Mouse (Mus musculus) intestine, postnatal 0 days (tissue): ENCODE data around the gene Eftud2. TPM values are rescaled to one million over a fixed set of nuclear protein-coding genes. Genes with fewer than 3 reads are reported as not detected.

Experiments used
- ATAC-seq: fragments of 200-750 bp; cut with Nextera tagmentation; 2 replicates; pipeline ENCODE4 v1.8.0; 2017; ENCODE audit warnings: mild to moderate bottlenecking, moderate TSS enrichment, moderate library complexity
- H3K27ac ChIP-seq: fragments of 300-500 bp; sonication (generic); 2 replicates; pipeline ENCODE4 v1.5.1; 2014; ENCODE audit warnings: mild to moderate bottlenecking, low read depth, low read length, moderate library complexity
- H3K27me3 ChIP-seq: fragments of 300-500 bp; sonication (generic); replicated peaks from 2 replicates; pipeline ENCODE4 v1.6.1; 2014; ENCODE audit warnings: low read length, mixed read lengths; ENCODE audit not compliant: control insufficient read depth, insufficient read depth
- H3K36me3 ChIP-seq: fragments of 300-500 bp; sonication (generic); 2 replicates; pipeline ENCODE4 v1.6.1; 2014; ENCODE audit warnings: mild to moderate bottlenecking, moderate library complexity; ENCODE audit not compliant: control insufficient read depth, insufficient read depth
- H3K4me1 ChIP-seq: fragments of 300-500 bp; sonication (generic); replicated peaks from 2 replicates; pipeline ENCODE4 v1.6.1; 2014; ENCODE audit warnings: antibody characterized with exemption, low read length, mixed read lengths; ENCODE audit not compliant: control insufficient read depth, insufficient read depth
- H3K4me2 ChIP-seq: fragments of 300-500 bp; sonication (generic); replicated peaks from 2 replicates; pipeline ENCODE4 v1.6.1; 2014; ENCODE audit warnings: low read depth, mild to moderate bottlenecking, moderate library complexity
- H3K4me3 ChIP-seq: fragments of 300-500 bp; sonication (generic); 2 replicates; pipeline ENCODE4 v1.5.1; 2014; ENCODE audit warnings: low read depth, low read length
- H3K9ac ChIP-seq: fragments of 300-500 bp; sonication (generic); 2 replicates; pipeline ENCODE4 v1.6.1; 2014; ENCODE audit warnings: mild to moderate bottlenecking, low read depth, low read length
- H3K9me3 ChIP-seq: fragments of 300-500 bp; sonication (generic); 2 replicates; pipeline ENCODE4 v1.6.1; 2016; ENCODE audit warnings: mixed run types; ENCODE audit not compliant: control insufficient read depth
- CTCF ChIP-seq: sonication (generic); IDR thresholded peaks from 2 replicates; pipeline ENCODE4 v1.5.1; 2016; ENCODE audit warnings: low read depth, mild to moderate bottlenecking, control low read depth, antibody characterized with exemption, moderate library complexity
- WGBS: fragments of 180-500 bp; shearing (Covaris S2); extraction: QIAGEN DNeasy Blood & Tissue Kit; methylation state at CpG from one replicate; pipeline ENCODE4 v1.1.7; 2014; 5-methylcytosine and 5-hydroxymethylcytosine counted together
- polyA plus RNA-seq: library from polyadenylated mRNA; unstranded; fragments of >200 nt; fragmentation: Nextera tagmentation; extraction: Ambion mirVana; gene quantifications from 2 replicates; pipeline ENCODE4 v1.2.1, GENCODE M21; 2015

The Eftud2 gene
- 50.9 and 56.0 TPM in 2 replicates for polyA plus RNA-seq

DNA sequence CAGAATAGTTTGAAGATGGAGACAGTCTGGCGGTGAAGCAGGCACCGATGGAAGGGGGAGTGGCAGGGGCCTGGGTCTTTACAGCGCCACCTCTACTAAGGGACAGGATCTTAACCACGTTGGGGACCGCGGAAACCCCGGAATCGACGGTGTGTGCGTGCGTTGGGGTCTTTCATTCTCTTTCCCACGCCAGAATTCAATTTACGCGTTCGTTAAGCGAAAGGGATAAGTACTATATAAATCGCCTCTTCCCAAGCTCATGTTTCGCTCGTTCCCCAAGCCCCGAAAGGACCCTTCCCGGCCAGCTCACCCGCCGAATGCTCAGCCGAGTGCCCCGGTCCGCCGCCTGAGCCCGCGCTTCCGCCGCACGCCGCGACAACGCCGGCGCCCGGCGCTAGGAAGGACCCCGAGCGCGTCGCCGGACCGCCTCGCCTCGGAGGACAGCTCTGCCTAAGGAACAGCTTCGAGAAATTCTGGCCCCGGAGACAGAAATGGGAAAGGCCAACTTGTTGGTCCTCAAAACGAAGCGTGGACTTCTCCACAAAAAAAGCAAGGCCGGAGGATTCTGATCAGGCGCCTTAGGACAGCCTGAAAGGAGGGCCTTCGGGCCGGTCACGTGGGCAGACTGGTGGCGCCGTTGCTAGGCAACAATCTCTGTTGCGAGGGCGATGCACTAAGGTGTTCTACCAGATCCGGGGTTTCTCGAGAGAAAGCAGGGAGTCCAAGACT, at the start of gene Eftud2, which contains the start of gene Ccdc103:
Eftud2 (minus strand) TSS at position 401 of the 729 bp plus-strand sequence.
Ccdc103 (plus strand) TSS at position 620 of the 729 bp plus-strand sequence.
- ATAC-seq, result peak; percentile 90

DNA sequence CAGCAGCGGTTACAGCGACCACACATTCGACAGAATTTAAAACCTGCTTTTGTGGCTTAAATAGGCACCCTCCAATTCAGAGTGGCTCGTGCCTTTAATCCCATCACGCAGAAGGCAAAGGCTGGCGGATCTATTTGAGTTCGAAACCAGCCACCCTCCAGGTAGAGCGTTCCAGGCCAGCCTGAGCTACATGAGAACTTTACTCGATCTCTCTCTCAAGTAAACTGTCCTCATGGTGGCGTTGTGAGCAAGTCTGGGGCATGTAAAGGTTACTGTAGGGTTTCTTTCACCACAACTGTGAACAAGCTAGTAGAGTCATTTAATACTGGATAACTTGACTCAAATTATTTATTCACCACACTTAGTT, 44.5 kb upstream of the Eftud2 start:
- Histone ChIP-seq H3K9ac (peak overlapping the region; percentile 50; the same call in 1 of the 2 replicates), H3K36me3 (no peaks in the 10 kb centered on the region)

More for the DNA sequence above, at the start of gene Eftud2, which contains the start of gene Ccdc103:
- no peak for TF ChIP-seq CTCF
- no peaks in the 10 kb centered on the region for H3K4me1 ChIP-seq
- under 1% methylated on average over 62 of the region's 62 CpGs for WGBS
- no peaks in the 10 kb centered on the region for H3K27me3 ChIP-seq
- H3K4me2 ChIP-seq, result peak within 1 kb of the TSS; percentile 86
- no peaks in the 10 kb centered on the region for H3K9me3 ChIP-seq
- peak within 1 kb of the TSS; percentile 70 for H3K9ac ChIP-seq
- H3K36me3 ChIP-seq, result peaks cover 16% of the 10 kb centered on the region
- H3K4me3 ChIP-seq, result peak within 1 kb of the TSS; percentile 70
- peak within 1 kb of the TSS; percentile 55 for H3K27ac ChIP-seq

GRCm38 (mm10) chr11:102924557-102925350, 44.0 kb upstream of the Eftud2 start, which contains the start of gene Kif18b:
TSS of gene Kif18b (minus strand) at chr11:102925124.
- no peaks in the 10 kb centered on the region for H3K27me3 ChIP-seq
- H3K9me3 ChIP-seq, result no peaks in the 10 kb centered on the region
- H3K4me3 ChIP-seq, result peak within 1 kb of the TSS; percentile 79
- peak within 1 kb of the TSS; percentile 65; the same call in 1 of the 2 replicates for H3K27ac ChIP-seq
- peak within 1 kb of the TSS; percentile 50 for H3K9ac ChIP-seq
- peak within 1 kb of the TSS; percentile 86 for H3K4me2 ChIP-seq
- ATAC-seq, result peak; percentile 89
- no peaks in the 10 kb centered on the region for H3K4me1 ChIP-seq
- no peak for TF ChIP-seq CTCF
- under 1% methylated on average over 62 of the region's 62 CpGs for WGBS
- no peaks in the 10 kb centered on the region for H3K36me3 ChIP-seq

More for the DNA sequence above, 44.5 kb upstream of the Eftud2 start:
- no peaks in the 10 kb centered on the region for H3K27me3 ChIP-seq
- no peaks in the 10 kb centered on the region for H3K4me1 ChIP-seq
- peak overlapping the region; percentile 65; the same call in 1 of the 2 replicates for H3K27ac ChIP-seq
- no peaks in the 10 kb centered on the region for H3K9me3 ChIP-seq
- H3K4me3 ChIP-seq, result peak overlapping the region; percentile 79
- ATAC-seq, result peak; percentile 59
- peak; percentile 63 for TF ChIP-seq CTCF
- 2% methylated on average over 10 of the region's 10 CpGs for WGBS
- peak overlapping the region; percentile 86 for H3K4me2 ChIP-seq

DNA sequence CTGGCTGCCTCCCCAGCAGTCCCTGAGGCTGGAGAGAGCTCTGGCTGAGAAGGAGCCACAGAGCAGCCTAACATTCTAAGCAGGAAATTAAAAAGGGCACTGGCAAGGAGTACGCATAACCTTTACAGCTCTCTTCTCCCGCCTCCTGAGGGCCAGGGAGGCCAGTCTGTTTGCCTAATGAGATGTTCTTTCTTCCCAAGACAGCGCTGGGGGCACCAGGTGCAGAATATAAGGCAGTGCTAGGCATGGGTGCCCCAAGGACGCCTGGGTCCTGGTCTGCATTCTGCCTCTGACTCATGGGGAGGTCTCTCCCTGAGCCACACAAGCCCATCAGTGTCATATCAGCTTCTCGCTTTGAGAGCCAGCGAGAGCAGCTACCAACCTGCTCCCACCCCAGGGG, 40.7 kb upstream of the Eftud2 start:
- no peak for ATAC-seq
- Histone ChIP-seq H3K36me3 (0 out of 2 replicates have a peak, but pooled peaks cover 2% of the 10 kb centered on the region), H3K4me3 (no peak overlapping the region), H3K27me3 (no peaks in the 10 kb centered on the region), H3K4me2 (no peak overlapping the region), H3K27ac (no peak overlapping the region), H3K9me3 (no peaks in the 10 kb centered on the region), H3K4me1 (no peaks in the 10 kb centered on the region), H3K9ac (no peak overlapping the region)
- WGBS, result 73% methylated on average over 6 of the region's 6 CpGs
- TF ChIP-seq CTCF, result no peak

DNA sequence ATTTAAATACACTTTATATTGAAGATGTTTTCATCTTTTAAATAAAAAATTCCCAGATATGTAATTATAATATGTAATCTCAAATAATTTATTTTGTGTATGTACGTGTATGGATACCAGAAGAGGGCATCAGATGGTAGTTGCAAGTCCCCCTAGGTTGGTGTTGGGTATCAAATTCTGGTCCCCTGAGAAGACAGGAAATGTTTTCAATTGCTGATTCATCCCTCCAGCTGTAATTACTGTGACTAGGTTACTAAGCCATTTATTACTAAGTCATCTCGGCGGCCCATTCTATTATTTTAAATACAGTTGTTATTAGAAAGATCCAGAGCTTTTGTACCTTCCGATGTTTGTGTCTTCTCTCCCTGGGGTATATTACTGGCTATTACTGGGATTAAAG, 37.3 kb upstream of the Eftud2 start:
- TF ChIP-seq CTCF, result no peak
- peaks cover 35% of the 10 kb centered on the region for H3K36me3 ChIP-seq
- H3K4me3 ChIP-seq, result no peak overlapping the region
- no peak for ATAC-seq
- H3K9ac ChIP-seq, result no peak overlapping the region
- H3K4me1 ChIP-seq, result no peaks in the 10 kb centered on the region
- H3K9me3 ChIP-seq, result no peaks in the 10 kb centered on the region
- H3K27ac ChIP-seq, result no peak overlapping the region
- 88% methylated on average over 4 of the region's 4 CpGs for WGBS
- H3K4me2 ChIP-seq, result no peak overlapping the region
- H3K27me3 ChIP-seq, result no peaks in the 10 kb centered on the region

DNA sequence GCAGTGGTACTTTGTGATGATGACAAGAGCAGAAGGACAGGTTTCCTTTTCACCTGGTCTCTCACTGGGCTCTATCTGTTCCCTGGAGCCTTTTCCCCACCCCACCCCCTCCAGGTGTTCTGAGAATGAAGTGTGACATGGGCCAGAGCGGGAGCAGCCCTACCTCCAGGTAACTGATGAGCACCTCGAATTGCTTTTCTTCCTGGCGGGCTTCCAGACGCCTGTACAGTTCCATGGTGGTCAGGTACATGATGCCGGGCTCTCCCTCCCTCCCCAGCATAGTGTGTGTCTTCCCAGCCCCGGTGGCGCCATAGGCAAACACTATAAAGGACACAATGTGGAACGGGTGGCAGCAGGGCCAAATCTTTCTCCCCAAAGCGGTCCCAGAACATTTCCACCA, 34.6 kb upstream of the Eftud2 start:
- Histone ChIP-seq H3K9me3 (no peaks in the 10 kb centered on the region), H3K27me3 (no peaks in the 10 kb centered on the region), H3K4me1 (no peaks in the 10 kb centered on the region), H3K36me3 (peaks cover 55% of the 10 kb centered on the region), H3K4me2 (no peak overlapping the region), H3K9ac (no peak overlapping the region), H3K4me3 (no peak overlapping the region), H3K27ac (no peak overlapping the region)
- TF ChIP-seq CTCF, result no peak
- no peak for ATAC-seq
- 89% methylated on average over 9 of the region's 9 CpGs for WGBS
